Mouse (Mus musculus) bone marrow, adult 2 months (tissue): ENCODE data around the gene Itpa. TPM values are rescaled to one million over a fixed set of nuclear protein-coding genes. Genes with fewer than 3 reads are reported as not detected.
A peak's percentile ranks its signal among the peaks of the same experiment; 100 is the strongest.

Source experiments
- H3K27ac ChIP-seq: fragments of 200-500 bp; 2 replicates; pipeline ENCODE4 v1.5.1; 2012; ENCODE audit warnings: low read depth, mild to moderate bottlenecking, control low read depth, inconsistent platforms, low read length; ENCODE audit not compliant: control insufficient read depth, poor library complexity, insufficient read depth
- H3K4me1 ChIP-seq: fragments of 200-500 bp; 2 replicates; pipeline ENCODE4 v1.6.1; 2011; ENCODE audit warnings: low read length; ENCODE audit not compliant: control insufficient read depth, insufficient read depth
- H3K4me3 ChIP-seq: fragments of 200-500 bp; replicated peaks from 2 replicates; pipeline ENCODE3; 2011; ENCODE audit warnings: mild to moderate bottlenecking, low read depth, low read length, control low read depth; ENCODE audit not compliant: control insufficient read depth
- CTCF ChIP-seq: fragments of 200-500 bp; IDR thresholded peaks from 2 replicates; pipeline ENCODE4 v1.5.1; 2011; ENCODE audit warnings: low read length, control low read depth; ENCODE audit not compliant: control insufficient read depth, insufficient read depth
- POLR2A ChIP-seq: fragments of 200-500 bp; IDR thresholded peaks from 2 replicates; pipeline ENCODE4 v1.6.1; 2011; ENCODE audit warnings: low read depth, mild to moderate bottlenecking, control low read depth, low read length, borderline replicate concordance; ENCODE audit not compliant: control insufficient read depth
- whole genome bisulfite sequencing: fragments of 180-500 bp; shearing (Covaris S2); methylation state at CpG from one replicate; pipeline ENCODE4 v1.1.7; 2018; 5-methylcytosine and 5-hydroxymethylcytosine counted together
- polyA plus RNA-seq: library from polyadenylated mRNA; stranded (reverse); fragments of >200 nt; gene quantifications from 2 replicates; pipeline ENCODE4 v1.2.4, GENCODE M21; 2011; ENCODE audit warnings: low replicate concordance; ENCODE audit not compliant: missing spikeins, insufficient read depth, insufficient read length

Gene Itpa
- polyA plus RNA-seq, 1 experiment: 42.3 TPM

DNA sequence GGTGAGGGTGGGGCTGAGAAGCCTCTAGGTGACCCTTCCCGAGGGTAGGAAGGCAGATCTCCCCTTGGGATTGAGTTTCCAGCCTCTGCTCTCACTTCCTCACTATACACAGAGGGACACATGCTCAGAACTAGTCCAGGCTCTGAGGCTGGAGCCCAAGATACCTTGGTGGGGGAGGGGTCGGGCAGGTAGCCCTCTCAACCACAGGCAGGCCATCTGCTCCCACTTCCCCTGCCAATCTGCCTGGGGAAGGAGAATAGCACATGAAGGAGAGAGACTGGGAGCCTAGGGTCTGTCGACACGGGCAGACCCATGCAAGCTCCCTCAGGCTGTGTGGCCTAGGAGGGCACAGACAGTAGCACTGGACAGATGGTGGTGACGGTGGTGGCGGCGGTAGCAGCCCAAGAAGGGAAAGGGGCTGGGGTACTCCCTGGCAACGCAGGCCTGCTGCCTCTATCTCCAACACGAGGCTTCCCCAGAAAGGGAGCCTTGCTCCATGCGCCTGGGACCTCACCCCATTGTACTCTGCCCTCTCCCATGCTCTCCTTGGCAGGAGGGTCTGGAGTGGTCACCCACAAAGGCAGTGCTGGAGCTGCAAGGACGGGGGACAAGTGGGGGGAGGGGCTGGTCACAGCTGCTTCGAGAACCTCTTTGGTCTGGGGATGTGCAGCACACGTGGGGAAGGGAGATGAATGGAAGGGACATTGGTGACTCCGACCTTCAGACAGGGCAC, 33.2 kb upstream of the Itpa start:
- TF ChIP-seq POLR2A (no peak), CTCF (no peak)
- H3K4me1 ChIP-seq: peaks cover 2% of the 10 kb centered on the region; the same call in 1 of the 2 replicates
- no peak overlapping the region for H3K4me3 ChIP-seq
- 41% methylated on average over 14 of the region's 14 CpGs for WGBS
- no peak overlapping the region for H3K27ac ChIP-seq

DNA sequence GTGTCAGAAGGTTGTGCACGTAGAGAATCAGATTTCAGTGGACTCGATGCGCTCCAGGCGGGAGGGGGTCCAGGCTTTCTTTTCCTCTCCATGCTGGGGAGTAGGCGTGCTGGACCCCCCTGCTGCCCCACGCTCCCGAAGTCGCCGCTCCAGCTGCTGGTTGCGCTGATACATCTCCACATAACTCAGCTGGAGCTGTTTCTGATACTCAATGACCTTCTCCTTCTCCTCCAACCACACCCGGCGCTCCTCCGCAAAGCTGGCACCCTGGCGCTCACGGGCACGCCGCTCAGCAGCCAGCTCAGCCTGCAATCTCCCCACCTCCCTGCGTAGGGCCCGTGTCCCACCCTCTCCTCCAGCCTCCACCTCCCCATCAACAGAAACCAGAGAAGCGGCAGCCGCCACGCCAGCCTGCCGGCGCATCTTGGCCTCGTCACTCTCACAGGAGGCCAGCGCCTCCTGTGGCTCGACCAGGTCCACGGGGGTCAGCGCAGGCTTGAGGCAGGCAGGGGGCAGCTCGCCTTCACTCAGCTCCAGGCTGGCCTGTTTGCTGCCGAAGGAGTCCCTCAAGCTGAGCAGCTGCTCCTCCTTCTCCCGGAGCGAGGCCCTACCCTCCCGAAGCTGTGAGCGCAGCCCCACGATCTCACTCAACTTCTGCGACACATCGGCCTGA, 32.5 kb upstream of the Itpa start:
- WGBS: 4% methylated on average over 38 of the region's 38 CpGs
- peaks cover 2% of the 10 kb centered on the region; the same call in 1 of the 2 replicates for H3K4me1 ChIP-seq
- TF ChIP-seq POLR2A (0 out of 2 replicates have a peak, but pooled peaks have one; percentile 4), CTCF (peak; percentile 17; the same call in 1 of the 2 replicates)
- no peak overlapping the region for H3K27ac ChIP-seq
- H3K4me3 ChIP-seq: no peak overlapping the region

DNA sequence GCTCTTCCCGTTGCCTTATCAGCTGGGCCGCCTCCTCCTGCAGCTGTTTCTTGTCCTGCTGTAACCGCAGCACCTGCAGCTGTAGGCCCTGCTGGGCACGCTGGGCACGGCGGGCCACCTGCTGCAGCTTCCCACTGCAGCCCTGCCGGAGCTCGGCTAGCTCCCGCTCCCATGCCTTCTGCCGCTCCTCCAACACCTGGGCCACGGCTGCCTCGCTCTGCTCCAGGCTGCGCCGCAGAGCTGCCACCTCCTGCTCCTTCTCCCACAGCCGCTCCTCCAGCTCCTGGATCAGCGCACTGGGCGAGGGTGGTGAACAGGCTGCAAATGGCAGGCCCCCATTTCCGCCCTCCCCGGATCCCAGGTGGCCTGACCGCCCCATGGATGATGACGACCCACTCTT, 31.6 kb upstream of the Itpa start:
- TF ChIP-seq POLR2A (no peak), CTCF (no peak)
- Histone ChIP-seq H3K4me1 (peaks cover 2% of the 10 kb centered on the region; the same call in 1 of the 2 replicates), H3K27ac (no peak overlapping the region), H3K4me3 (no peak overlapping the region)
- 10% methylated on average over 21 of the region's 21 CpGs for WGBS

DNA sequence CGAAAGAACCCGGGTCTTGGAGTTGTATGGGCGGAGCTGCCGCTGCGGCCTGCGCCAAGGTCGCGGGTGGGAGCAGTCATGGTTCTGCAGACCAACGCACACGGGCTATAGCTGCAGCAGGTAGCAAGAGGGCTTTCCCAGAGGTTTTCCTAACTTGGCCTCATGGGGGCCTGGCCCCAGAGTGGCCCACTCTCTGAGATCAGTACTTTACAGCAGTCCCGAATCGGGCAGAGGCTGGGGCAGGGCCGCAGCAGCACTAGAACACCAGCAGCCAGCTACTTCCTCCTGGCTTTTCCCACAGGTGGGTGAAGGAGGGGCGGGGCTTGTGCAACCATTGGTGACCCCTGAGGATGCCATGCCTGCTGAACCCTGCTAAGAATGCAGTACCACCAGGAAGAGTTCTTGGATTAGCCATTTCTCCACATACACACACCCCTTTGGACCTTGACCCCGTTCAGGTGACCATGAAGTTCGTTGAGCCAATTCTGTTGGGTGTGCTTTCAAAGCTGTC, 29.3 kb upstream of the Itpa start:
- H3K4me3 ChIP-seq: no peak overlapping the region
- H3K27ac ChIP-seq: no peak overlapping the region
- H3K4me1 ChIP-seq: peaks cover 2% of the 10 kb centered on the region; the same call in 1 of the 2 replicates
- WGBS: 58% methylated on average over 16 of the region's 16 CpGs
- no peak for TF ChIP-seq POLR2A
- no peak for TF ChIP-seq CTCF

DNA sequence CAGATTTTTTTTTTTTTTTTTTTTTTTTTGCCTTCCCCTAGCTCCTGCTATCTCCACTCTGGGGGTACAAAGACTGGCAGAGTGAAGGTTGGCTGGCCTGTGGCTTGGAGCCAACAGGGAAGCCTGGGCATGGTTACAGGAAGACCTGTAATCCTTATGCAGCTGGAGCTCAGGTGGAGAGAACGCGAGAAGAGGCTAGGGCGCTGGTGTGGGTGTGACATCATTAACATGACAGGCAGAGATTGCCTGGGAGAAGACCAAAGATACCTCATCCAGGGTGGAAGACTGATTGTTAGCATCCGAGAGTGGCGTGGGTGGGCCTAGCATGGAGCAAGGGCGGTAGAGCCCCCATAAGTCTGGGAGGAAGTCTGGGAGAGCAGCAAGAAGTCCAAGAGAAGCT, 28.1 kb upstream of the Itpa start:
- no peak overlapping the region for H3K4me3 ChIP-seq
- H3K4me1 ChIP-seq: peaks cover 2% of the 10 kb centered on the region; the same call in 1 of the 2 replicates
- TF ChIP-seq CTCF (no peak), POLR2A (no peak)
- WGBS: 85% methylated on average over 6 of the region's 6 CpGs
- no peak overlapping the region for H3K27ac ChIP-seq

DNA sequence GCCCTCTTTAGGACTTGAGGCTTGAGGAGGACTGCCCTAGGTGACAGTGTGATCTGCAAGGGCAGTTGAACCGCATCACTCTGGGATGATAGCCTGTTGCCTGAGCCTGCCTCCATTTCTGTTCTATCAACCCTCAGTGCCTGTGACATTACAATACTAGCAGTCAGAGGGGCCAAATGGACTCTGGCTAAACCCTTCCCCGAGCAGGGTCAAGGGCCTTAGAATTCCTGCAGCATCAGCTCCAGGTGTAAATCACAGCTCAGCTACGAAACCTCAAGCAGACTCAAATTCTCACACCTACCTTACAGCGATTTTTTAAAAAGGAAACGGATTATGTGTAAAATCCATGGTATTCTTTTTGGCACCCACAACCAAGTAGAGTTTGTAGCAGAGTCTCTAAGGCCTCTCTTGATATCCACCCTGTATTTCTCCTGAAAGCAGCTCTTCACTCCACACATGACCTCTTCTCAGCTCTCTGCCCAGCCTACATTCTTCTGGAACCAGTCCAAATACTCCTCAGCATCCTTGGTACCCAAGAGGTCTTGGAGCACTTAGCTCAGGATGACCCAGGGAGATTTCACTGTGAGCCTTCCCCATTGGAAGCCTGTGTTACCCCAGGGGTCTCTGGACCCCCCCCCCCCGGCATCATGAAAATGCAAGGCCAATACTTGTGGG, 25.9 kb upstream of the Itpa start:
- no peak overlapping the region for H3K4me3 ChIP-seq
- 71% methylated on average over 6 of the region's 6 CpGs for WGBS

DNA sequence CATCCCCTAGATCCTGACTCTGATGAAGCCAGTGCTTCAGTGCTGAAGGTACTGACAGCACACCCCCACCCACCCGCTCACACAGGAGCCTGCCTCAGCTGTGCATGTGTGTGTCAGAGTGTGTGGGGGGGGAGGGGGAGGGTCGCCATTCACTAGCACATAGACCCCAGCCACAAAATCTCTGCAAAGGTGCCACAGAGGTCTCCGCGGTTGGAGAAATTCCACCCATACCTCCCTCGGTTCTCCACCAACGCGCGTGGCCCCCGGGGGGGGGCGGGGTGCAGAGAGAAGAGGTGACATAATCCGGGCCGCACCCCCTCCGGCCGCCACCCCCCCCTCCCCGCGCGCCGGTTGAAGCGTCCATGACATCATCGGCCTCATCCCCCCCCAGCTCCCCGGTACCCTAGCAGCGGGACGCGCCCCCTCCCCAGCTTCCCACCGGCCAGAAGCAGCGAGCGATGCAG, 25.2 kb upstream of the Itpa start:
- no peaks in the 10 kb centered on the region for H3K4me1 ChIP-seq
- 2% methylated on average over 25 of the region's 27 CpGs for WGBS
- peak overlapping the region; percentile 74 for H3K4me3 ChIP-seq
- H3K27ac ChIP-seq: no peak overlapping the region; the same call in 1 of the 2 replicates
- TF ChIP-seq CTCF (no peak), POLR2A (no peak)

More for the DNA sequence above, 25.9 kb upstream of the Itpa start:
- Histone ChIP-seq H3K27ac (no peak overlapping the region), H3K4me1 (no peaks in the 10 kb centered on the region)
- TF ChIP-seq POLR2A (no peak), CTCF (no peak)
